Mouse (Mus musculus) forebrain, embryonic 10.5 days (tissue): Measurements from ENCODE around the gene Magi1. TPM values are rescaled to one million over a fixed set of nuclear protein-coding genes. Genes with fewer than 3 reads are reported as not detected.

Experiments used
- DNase-seq: peaks from one replicate; pipeline ENCODE4 v3.0.0-alpha.2; 2017; ENCODE audit warnings: low spot score; ENCODE audit errors: extremely low spot score
- H3K27ac ChIP-seq: fragments of 300-500 bp; sonication (generic); 2 replicates; pipeline ENCODE4 v1.5.1; 2016; ENCODE audit warnings: mild to moderate bottlenecking
- H3K27me3 ChIP-seq: fragments of 300-500 bp; sonication (generic); 2 replicates; pipeline ENCODE4 v1.6.1; 2016; ENCODE audit warnings: mild to moderate bottlenecking; ENCODE audit not compliant: poor library complexity, severe bottlenecking
- H3K36me3 ChIP-seq: fragments of 300-500 bp; sonication (generic); replicated peaks from 2 replicates; pipeline ENCODE4 v1.6.1; 2016; ENCODE audit warnings: mild to moderate bottlenecking, moderate library complexity
- H3K4me1 ChIP-seq: fragments of 300-500 bp; sonication (generic); 2 replicates; pipeline ENCODE4 v1.6.1; 2016
- H3K4me3 ChIP-seq: fragments of 300-500 bp; sonication (generic); 2 replicates; pipeline ENCODE4 v1.5.1; 2016; ENCODE audit warnings: mild to moderate bottlenecking, moderate library complexity
- H3K9me3 ChIP-seq: fragments of 300-500 bp; sonication (generic); 2 replicates; pipeline ENCODE4 v1.6.1; 2016; ENCODE audit warnings: mild to moderate bottlenecking, moderate library complexity
- WGBS: fragments of 180-500 bp; shearing (Covaris S2); methylation state at CpG from one replicate; pipeline ENCODE4 v1.1.7; 2016; 5-methylcytosine and 5-hydroxymethylcytosine counted together
- polyA plus RNA-seq: library from polyadenylated mRNA; unstranded; fragments of >200 nt; fragmentation: Nextera tagmentation; extraction: Ambion mirVana; gene quantifications from 2 replicates; pipeline ENCODE4 v1.2.1, GENCODE M21; 2016

Magi1 gene
- polyA plus RNA-seq, 1 experiment from 2014 or later: 31.0 TPM

- Histone ChIP-seq H3K9me3 (no peaks in the 10 kb centered on the region), H3K4me1 (peaks cover 11% of the 10 kb centered on the region), H3K27ac (no peak overlapping the region), H3K36me3 (no peaks in the 10 kb centered on the region), H3K4me3 (no peak overlapping the region), H3K27me3 (no peaks in the 10 kb centered on the region)
- no peak for DNase-seq
- WGBS: 71% methylated on average over 5 of the region's 5 CpGs
Observed at GRCm38 (mm10) chr6:94101256-94101655, 182.5 kb downstream of the Magi1 start.

- H3K4me3 ChIP-seq: no peak overlapping the region
- no peaks in the 10 kb centered on the region for H3K36me3 ChIP-seq
- no peaks in the 10 kb centered on the region for H3K9me3 ChIP-seq
- WGBS: 59% methylated on average over 4 of the region's 4 CpGs
- peaks cover 49% of the 10 kb centered on the region for H3K4me1 ChIP-seq
- no peaks in the 10 kb centered on the region for H3K27me3 ChIP-seq
- DNase-seq: no peak
- H3K27ac ChIP-seq: peak overlapping the region; percentile 56; the same call in 1 of the 2 replicates
Observed at GRCm38 (mm10) chr6:94094924-94095685, 188.6 kb downstream of the Magi1 start.

GRCm38 (mm10) chr6:94092969-94093597 lies 190.6 kb downstream of the Magi1 start:
- Histone ChIP-seq H3K27me3 (no peaks in the 10 kb centered on the region), H3K27ac (0 out of 2 replicates have a peak overlapping the region, but pooled peaks have one; percentile 25), H3K4me3 (no peak overlapping the region), H3K4me1 (peaks cover 61% of the 10 kb centered on the region), H3K9me3 (no peaks in the 10 kb centered on the region), H3K36me3 (no peaks in the 10 kb centered on the region)
- 59% methylated on average over 8 of the region's 8 CpGs for WGBS
- no peak for DNase-seq

DNA sequence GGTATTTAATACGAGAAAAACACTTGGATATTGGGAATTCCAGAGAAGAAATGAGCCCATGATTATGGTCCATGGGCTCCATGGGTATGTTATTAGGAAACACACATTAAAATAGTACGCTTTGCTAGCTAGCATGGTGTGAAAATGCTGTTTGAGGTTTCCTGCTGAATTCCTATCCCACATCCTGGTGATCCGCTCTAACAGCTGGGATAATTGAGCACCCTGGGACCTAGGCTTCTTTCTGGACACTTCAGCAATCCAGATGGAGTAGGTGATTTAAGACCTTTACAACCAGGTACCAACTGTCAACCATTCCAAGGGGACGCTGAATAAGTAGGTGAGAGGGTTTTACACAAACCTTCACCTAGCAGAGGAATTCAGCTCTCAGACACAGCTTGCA lies 191.2 kb downstream of the Magi1 start:
- 94% methylated on average over 4 of the region's 4 CpGs for WGBS
- Histone ChIP-seq H3K4me3 (no peak overlapping the region), H3K36me3 (no peaks in the 10 kb centered on the region), H3K9me3 (no peaks in the 10 kb centered on the region), H3K27me3 (no peaks in the 10 kb centered on the region), H3K27ac (0 out of 2 replicates have a peak overlapping the region, but pooled peaks have one; percentile 11), H3K4me1 (peaks cover 67% of the 10 kb centered on the region)
- no peak for DNase-seq

- H3K4me3 ChIP-seq: no peak overlapping the region
- no peak for DNase-seq
- H3K27me3 ChIP-seq: no peaks in the 10 kb centered on the region
- H3K27ac ChIP-seq: no peak overlapping the region
- H3K4me1 ChIP-seq: peaks cover 64% of the 10 kb centered on the region
- peaks cover 9% of the 10 kb centered on the region for H3K9me3 ChIP-seq
- peaks cover 3% of the 10 kb centered on the region; the same call in 1 of the 2 replicates for H3K36me3 ChIP-seq
- 66% methylated on average over 2 of the region's 2 CpGs for WGBS
Observed at GRCm38 (mm10) chr6:94086855-94087254, 196.9 kb downstream of the Magi1 start.

DNA sequence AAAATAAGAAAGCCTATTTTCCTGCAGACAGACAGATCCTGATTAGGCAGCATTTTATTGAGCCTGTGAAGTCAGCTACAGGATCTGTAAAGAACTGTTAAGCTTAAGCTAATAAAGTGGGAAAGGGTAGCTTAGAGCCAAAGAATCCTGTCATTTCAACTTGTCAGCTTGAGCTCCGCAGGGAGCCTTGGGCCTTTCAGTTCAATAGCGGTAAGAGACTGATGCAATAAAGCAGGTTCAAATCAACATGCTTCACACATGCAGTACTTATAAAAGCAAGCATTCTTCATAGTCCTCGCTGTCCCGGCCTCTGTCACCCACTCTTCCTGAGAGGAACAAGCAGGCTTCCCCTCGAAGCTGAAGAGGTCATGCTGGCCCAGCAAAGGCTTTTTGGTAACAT lies 199.0 kb downstream of the Magi1 start:
- Histone ChIP-seq H3K27me3 (no peaks in the 10 kb centered on the region), H3K36me3 (peaks cover 3% of the 10 kb centered on the region; the same call in 1 of the 2 replicates), H3K9me3 (peaks cover 9% of the 10 kb centered on the region), H3K4me1 (peaks cover 64% of the 10 kb centered on the region), H3K4me3 (no peak overlapping the region), H3K27ac (peak overlapping the region; percentile 56; the same call in 1 of the 2 replicates)
- DNase-seq: no peak
- 25% methylated on average over 5 of the region's 5 CpGs for WGBS

DNA sequence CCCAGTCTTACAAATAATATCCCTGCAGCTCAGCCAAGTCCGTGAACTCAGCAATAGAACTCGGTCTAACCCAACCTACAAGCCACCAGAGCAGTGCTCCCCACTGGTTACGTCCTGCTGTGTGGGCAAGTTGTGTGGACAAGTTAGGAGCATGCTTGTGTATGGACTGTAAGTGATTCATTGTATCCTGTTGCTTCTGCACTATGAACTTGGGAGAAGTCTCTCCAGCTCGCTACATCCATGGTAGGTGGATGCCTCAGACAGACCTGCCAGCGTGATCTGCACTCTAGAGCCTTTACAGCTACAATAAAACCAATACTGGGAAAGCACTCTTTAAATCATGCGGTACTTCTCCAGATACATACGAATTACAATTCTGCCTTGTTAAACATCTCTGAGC lies 200.3 kb downstream of the Magi1 start:
- no peaks in the 10 kb centered on the region for H3K27me3 ChIP-seq
- peaks cover 72% of the 10 kb centered on the region for H3K4me1 ChIP-seq
- WGBS: 92% methylated on average over 7 of the region's 7 CpGs
- H3K9me3 ChIP-seq: peaks cover 9% of the 10 kb centered on the region
- peaks cover 3% of the 10 kb centered on the region; the same call in 1 of the 2 replicates for H3K36me3 ChIP-seq
- no peak overlapping the region for H3K4me3 ChIP-seq
- no peak for DNase-seq
- 0 out of 2 replicates have a peak overlapping the region, but pooled peaks have one; percentile 22 for H3K27ac ChIP-seq

DNA sequence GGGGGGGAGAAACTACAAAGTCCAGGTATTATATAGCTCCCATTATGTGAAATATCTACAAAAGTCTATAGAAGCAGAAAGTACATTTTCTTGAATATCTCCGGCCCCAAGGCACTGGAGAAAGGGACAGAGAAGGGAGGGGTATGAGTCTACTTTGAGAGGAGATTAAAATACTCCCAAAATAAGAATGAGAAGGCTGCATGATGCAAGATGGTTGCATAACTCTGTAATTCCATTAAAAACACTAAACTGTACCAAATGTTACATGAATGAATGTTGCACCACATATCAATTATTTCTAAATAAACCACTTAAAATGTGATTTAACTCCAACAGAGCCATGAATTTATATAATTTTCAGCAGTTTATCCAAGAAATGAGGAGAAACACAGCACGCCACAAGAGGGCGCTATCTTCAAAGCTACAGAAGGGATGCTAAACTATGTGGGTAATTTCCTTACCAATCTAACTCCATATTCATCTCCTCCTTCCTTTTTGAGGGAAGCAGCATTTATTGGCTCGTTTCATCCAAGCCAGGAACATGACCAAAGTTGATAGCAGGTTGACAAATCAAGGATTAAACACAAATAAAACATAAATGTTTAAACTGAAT lies 202.7 kb downstream of the Magi1 start:
- Histone ChIP-seq H3K4me1 (peaks cover 53% of the 10 kb centered on the region), H3K4me3 (no peak overlapping the region), H3K27ac (no peak overlapping the region), H3K27me3 (no peaks in the 10 kb centered on the region), H3K9me3 (peaks cover 9% of the 10 kb centered on the region), H3K36me3 (peaks cover 3% of the 10 kb centered on the region; the same call in 1 of the 2 replicates)
- DNase-seq: peak; percentile 58
- WGBS: 27% methylated on average over 4 of the region's 4 CpGs

- H3K27me3 ChIP-seq: no peaks in the 10 kb centered on the region
- H3K9me3 ChIP-seq: peaks cover 8% of the 10 kb centered on the region
- no peak overlapping the region for H3K4me3 ChIP-seq
- peak overlapping the region; percentile 73 for H3K27ac ChIP-seq
- H3K4me1 ChIP-seq: peaks cover 46% of the 10 kb centered on the region
- H3K36me3 ChIP-seq: peaks cover 3% of the 10 kb centered on the region; the same call in 1 of the 2 replicates
- WGBS: 35% methylated on average over 8 of the region's 8 CpGs
- no peak for DNase-seq
Observed at GRCm38 (mm10) chr6:94078934-94079333, 204.8 kb downstream of the Magi1 start.

GRCm38 (mm10) chr6:94077013-94077412 lies 206.7 kb downstream of the Magi1 start:
- peak; percentile 9 for DNase-seq
- Histone ChIP-seq H3K27me3 (no peaks in the 10 kb centered on the region), H3K9me3 (no peaks in the 10 kb centered on the region), H3K27ac (no peak overlapping the region), H3K4me1 (peaks cover 45% of the 10 kb centered on the region), H3K4me3 (no peak overlapping the region), H3K36me3 (no peaks in the 10 kb centered on the region)
- 93% methylated on average over 3 of the region's 3 CpGs for WGBS

- DNase-seq: peak; percentile 10
- Histone ChIP-seq H3K27ac (no peak overlapping the region), H3K27me3 (no peaks in the 10 kb centered on the region), H3K4me3 (no peak overlapping the region), H3K36me3 (no peaks in the 10 kb centered on the region), H3K9me3 (no peaks in the 10 kb centered on the region), H3K4me1 (peaks cover 48% of the 10 kb centered on the region)
- 91% methylated on average over 4 of the region's 4 CpGs for WGBS
Observed at GRCm38 (mm10) chr6:94075990-94076389, 207.7 kb downstream of the Magi1 start.

- H3K4me1 ChIP-seq: peaks cover 49% of the 10 kb centered on the region
- no peak for DNase-seq
- H3K27ac ChIP-seq: peak overlapping the region; percentile 65
Observed at GRCm38 (mm10) chr6:94075228-94075627, 208.5 kb downstream of the Magi1 start.

DNA sequence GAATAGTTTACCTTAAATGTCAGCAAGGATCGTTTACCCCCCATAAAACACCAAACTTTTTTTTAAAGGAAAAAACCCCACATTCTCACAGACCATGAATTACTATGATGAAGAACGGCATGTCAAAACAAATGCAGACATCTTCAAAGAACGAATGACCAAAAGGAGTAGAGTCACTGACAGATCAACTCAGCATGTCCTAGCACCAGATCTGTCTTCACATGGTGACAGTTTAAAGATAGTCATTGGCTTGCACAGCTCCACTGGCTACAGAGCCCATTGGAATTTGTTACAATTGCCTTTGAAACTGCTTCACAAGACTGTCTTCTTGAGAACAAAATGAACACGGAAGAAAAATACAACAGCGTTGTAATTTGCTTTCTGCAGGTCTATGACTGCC lies 212.0 kb downstream of the Magi1 start:
- H3K4me1 ChIP-seq: peaks cover 57% of the 10 kb centered on the region
- no peaks in the 10 kb centered on the region for H3K36me3 ChIP-seq
- no peak for DNase-seq
- no peak overlapping the region for H3K4me3 ChIP-seq
- no peak overlapping the region for H3K27ac ChIP-seq
- H3K9me3 ChIP-seq: no peaks in the 10 kb centered on the region
- H3K27me3 ChIP-seq: no peaks in the 10 kb centered on the region
- 91% methylated on average over 5 of the region's 5 CpGs for WGBS

More at GRCm38 (mm10) chr6:94075228-94075627, 208.5 kb downstream of the Magi1 start:
- 62% methylated on average over 8 of the region's 8 CpGs for WGBS
- Histone ChIP-seq H3K9me3 (no peaks in the 10 kb centered on the region), H3K36me3 (no peaks in the 10 kb centered on the region), H3K27me3 (no peaks in the 10 kb centered on the region), H3K4me3 (no peak overlapping the region)
